Mouse (Mus musculus) cerebellum, adult 9-11 months (tissue): ENCODE data around the gene 1700028J19Rik.
"Not testable (repeated sequence)": the region's sequence is repeated elsewhere in the genome, so short reads cannot be mapped to it uniquely, and the experiment has no call there.

Source experiments
- DNase-seq: peaks from one replicate; pipeline ENCODE4 v3.0.0; 2022

1700028J19Rik gene

GRCm38 (mm10) chr7:44246055-44246983 lies at the start of gene 1700028J19Rik, which contains the start of gene 2410002F23Rik:
Gene 1700028J19Rik, minus strand, starts transcription at chr7:44246695.
Gene 2410002F23Rik, plus strand, starts transcription at chr7:44246722.
- DNase-seq: peak; percentile 93

GRCm38 (mm10) chr7:44291418-44291817 lies 44.9 kb upstream of the 1700028J19Rik start:
- DNase-seq: no peak

- DNase-seq: no peak
These were observed 44.5 kb upstream of the 1700028J19Rik start for GRCm38 (mm10) chr7:44290986-44291385.

- no peak for DNase-seq
These were observed 41.3 kb upstream of the 1700028J19Rik start for GRCm38 (mm10) chr7:44287760-44288159.

GRCm38 (mm10) chr7:44281586-44281985 lies 35.1 kb upstream of the 1700028J19Rik start:
- no peak for DNase-seq

GRCm38 (mm10) chr7:44280959-44281358 lies 34.5 kb upstream of the 1700028J19Rik start:
- no peak for DNase-seq

GRCm38 (mm10) chr7:44277250-44277622 lies 30.7 kb upstream of the 1700028J19Rik start:
- DNase-seq: peak; percentile 73

GRCm38 (mm10) chr7:44276461-44277249 lies 30.2 kb upstream of the 1700028J19Rik start:
- no peak for DNase-seq

- DNase-seq: no peak
These were observed 29.1 kb upstream of the 1700028J19Rik start for GRCm38 (mm10) chr7:44275546-44275945.

- no peak for DNase-seq
These were observed 27.6 kb upstream of the 1700028J19Rik start for GRCm38 (mm10) chr7:44274096-44274495.

GRCm38 (mm10) chr7:44273446-44273845 lies 27.0 kb upstream of the 1700028J19Rik start:
- no peak for DNase-seq

GRCm38 (mm10) chr7:44272546-44272945 lies 26.1 kb upstream of the 1700028J19Rik start:
- no peak for DNase-seq

GRCm38 (mm10) chr7:44271309-44271708 lies 24.8 kb upstream of the 1700028J19Rik start:
- DNase-seq: no peak

- DNase-seq: no peak
These were observed 22.9 kb upstream of the 1700028J19Rik start for GRCm38 (mm10) chr7:44269397-44269796.

- no peak for DNase-seq
These were observed 21.6 kb upstream of the 1700028J19Rik start for GRCm38 (mm10) chr7:44268117-44268516.

GRCm38 (mm10) chr7:44262791-44263643 lies 16.5 kb upstream of the 1700028J19Rik start:
- peak; percentile 95 for DNase-seq

GRCm38 (mm10) chr7:44261147-44261546 lies 14.7 kb upstream of the 1700028J19Rik start, which contains the start of gene Gm15517:
Gene Gm15517, plus strand, starts transcription at chr7:44261447.
- DNase-seq: no peak

- no peak for DNase-seq
These were observed 13.9 kb upstream of the 1700028J19Rik start for GRCm38 (mm10) chr7:44260410-44260809.

- no peak for DNase-seq
These were observed 10.8 kb upstream of the 1700028J19Rik start, which contains the start of gene Acp4 for GRCm38 (mm10) chr7:44257278-44257677. Gene Acp4, minus strand, starts transcription at chr7:44257378.

- no peak for DNase-seq
These were observed 8.4 kb upstream of the 1700028J19Rik start for GRCm38 (mm10) chr7:44254930-44255329.

- DNase-seq: no peak
These were observed 6.6 kb upstream of the 1700028J19Rik start for GRCm38 (mm10) chr7:44253023-44253616.

- DNase-seq: not testable (repeated sequence)
These were observed 4.3 kb upstream of the 1700028J19Rik start for GRCm38 (mm10) chr7:44250732-44251275.
